Mouse (Mus musculus) lung, postnatal 0 days (tissue): ENCODE measurements around the gene Acap2.

Source experiments
- CTCF ChIP-seq: IDR thresholded peaks from 2 replicates; pipeline ENCODE4 v1.5.1; 2016; ENCODE audit warnings: antibody characterized with exemption, mild to moderate bottlenecking
- EP300 ChIP-seq: IDR thresholded peaks from 2 replicates; pipeline ENCODE4 v1.6.1; 2016; ENCODE audit warnings: antibody characterized with exemption, mild to moderate bottlenecking, control low read depth

DNA sequence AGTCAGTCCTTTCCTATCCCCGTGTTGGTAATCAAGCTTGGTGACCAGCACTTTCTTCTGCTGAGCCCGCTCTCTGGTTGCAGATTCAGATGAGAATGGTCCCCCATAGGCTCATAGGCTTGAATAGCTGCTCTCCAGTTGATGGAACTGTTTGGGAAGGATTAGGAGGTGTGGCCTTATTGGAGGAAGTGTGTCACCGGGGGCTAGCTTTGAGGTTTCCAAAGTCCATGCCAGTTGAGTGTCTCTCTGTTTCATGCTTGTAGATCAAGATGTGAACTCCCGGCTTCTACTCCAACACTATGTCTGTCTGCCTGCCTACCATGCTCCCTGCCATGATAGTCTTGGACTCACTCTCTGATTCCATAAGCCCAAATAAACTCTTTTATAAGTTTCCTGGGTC is 14.2 kb upstream of the Acap2 start:
- TF ChIP-seq EP300 = no peak
- TF ChIP-seq CTCF = no peak
